Mouse (Mus musculus) liver, adult 2 months (tissue): ENCODE results near the gene Clec10a. TPM values are rescaled to one million over a fixed set of nuclear protein-coding genes. Genes with fewer than 3 reads are reported as not detected.

Source experiments
- DNase-seq: peaks from one replicate; pipeline ENCODE4 v3.0.0-alpha.2; 2011; ENCODE audit warnings: low read depth, low spot score; ENCODE audit errors: extremely low read depth
- H3K27ac ChIP-seq: fragments of 200-500 bp; replicated peaks from 2 replicates; pipeline ENCODE4 v1.5.1; 2012; ENCODE audit warnings: low read depth, mild to moderate bottlenecking, control low read depth, inconsistent platforms, low read length; ENCODE audit not compliant: insufficient read depth
- H3K27me3 ChIP-seq: fragments of 200-500 bp; 2 replicates; pipeline ENCODE4 v1.6.1; 2012; ENCODE audit warnings: mild to moderate bottlenecking, moderate library complexity, low read length, inconsistent platforms; ENCODE audit not compliant: control insufficient read depth, insufficient read depth
- H3K36me3 ChIP-seq: fragments of 200-500 bp; 2 replicates; pipeline ENCODE4 v1.6.1; 2012; ENCODE audit warnings: low read length, inconsistent platforms; ENCODE audit not compliant: control insufficient read depth, insufficient read depth
- H3K4me1 ChIP-seq: fragments of 200-500 bp; 2 replicates; pipeline ENCODE4 v1.6.1; 2011; ENCODE audit warnings: low read length; ENCODE audit not compliant: control insufficient read depth, insufficient read depth
- H3K4me3 ChIP-seq: fragments of 200-500 bp; 2 replicates; pipeline ENCODE4 v1.5.1; 2011; ENCODE audit warnings: low read depth, mild to moderate bottlenecking, control low read depth, low read length, moderate library complexity; ENCODE audit not compliant: insufficient read depth
- H3K79me2 ChIP-seq: fragments of 200-500 bp; 2 replicates; pipeline ENCODE4 v1.6.1; 2012; ENCODE audit warnings: inconsistent platforms, mild to moderate bottlenecking, low read length, moderate library complexity; ENCODE audit not compliant: control insufficient read depth, insufficient read depth
- H3K9ac ChIP-seq: fragments of 200-500 bp; 2 replicates; pipeline ENCODE4 v1.6.1; 2012; ENCODE audit warnings: low read depth, mild to moderate bottlenecking, control low read depth, inconsistent platforms, low read length
- CTCF ChIP-seq: fragments of 200-500 bp; IDR thresholded peaks from 2 replicates; pipeline ENCODE4 v1.5.1; 2011; ENCODE audit warnings: low read depth, low read length, control low read depth
- POLR2A ChIP-seq: fragments of 200-500 bp; IDR thresholded peaks from 2 replicates; pipeline ENCODE4 v1.6.1; 2011; ENCODE audit warnings: low read length, control low read depth; ENCODE audit not compliant: insufficient read depth; ENCODE audit errors: extremely low read depth
- WGBS: fragments of 180-500 bp; shearing (Covaris S2); methylation state at CpG from one replicate; pipeline ENCODE4 v1.1.7; 2018; 5-methylcytosine and 5-hydroxymethylcytosine counted together
- polyA plus RNA-seq: library from polyadenylated mRNA; depleted of rRNA; stranded (reverse); fragments of >200 nt; gene quantifications from 2 replicates; pipeline ENCODE4 v1.2.3, GENCODE M21; 2012
- total RNA-seq: library from RNA; depleted of rRNA; stranded (reverse); fragments of >200 nt; gene quantifications from 2 replicates; pipeline ENCODE4 v1.2.3, GENCODE M21; 2014

The Clec10a gene
- total and polyA plus RNA-seq, 2 experiments: 0.27 to 0.55 TPM

- TF ChIP-seq CTCF (no peak), POLR2A (no peak)
- Histone ChIP-seq H3K4me3 (no peak overlapping the region), H3K36me3 (no peaks in the 10 kb centered on the region), H3K27ac (no peak overlapping the region), H3K27me3 (no peaks in the 10 kb centered on the region), H3K9ac (no peak overlapping the region), H3K4me1 (peaks cover 15% of the 10 kb centered on the region), H3K79me2 (no peaks in the 10 kb centered on the region)
- DNase-seq: no peak
- WGBS: 89% methylated on average over 6 of the region's 6 CpGs
Observed at GRCm38 (mm10) chr11:70211972-70212371, 56.0 kb downstream of the Clec10a start.

GRCm38 (mm10) chr11:70212423-70212822, 56.4 kb downstream of the Clec10a start, which contains the start of gene Slc16a11:
Gene Slc16a11 (plus strand): TSS chr11:70212752.
- Histone ChIP-seq H3K9ac (peak within 1 kb of the TSS; percentile 58), H3K4me1 (peaks cover 15% of the 10 kb centered on the region), H3K27me3 (no peaks in the 10 kb centered on the region), H3K27ac (peak within 1 kb of the TSS; percentile 53), H3K79me2 (no peaks in the 10 kb centered on the region), H3K36me3 (no peaks in the 10 kb centered on the region), H3K4me3 (no peak within 1 kb of the TSS; the same call in 1 of the 2 replicates)
- 39% methylated on average over 6 of the region's 6 CpGs for WGBS
- TF ChIP-seq POLR2A (no peak), CTCF (no peak)
- DNase-seq: peak; percentile 72

GRCm38 (mm10) chr11:70212896-70213295, 56.9 kb downstream of the Clec10a start:
- TF ChIP-seq POLR2A (no peak), CTCF (peak; percentile 64)
- Histone ChIP-seq H3K27ac (peak overlapping the region; percentile 53; the same call in 1 of the 2 replicates), H3K36me3 (no peaks in the 10 kb centered on the region), H3K4me1 (peaks cover 15% of the 10 kb centered on the region), H3K9ac (peak overlapping the region; percentile 49; the same call in 1 of the 2 replicates), H3K79me2 (no peaks in the 10 kb centered on the region), H3K4me3 (no peak overlapping the region), H3K27me3 (no peaks in the 10 kb centered on the region)
- 7% methylated on average over 9 of the region's 9 CpGs for WGBS
- DNase-seq: peak; percentile 88

- Histone ChIP-seq H3K79me2 (no peaks in the 10 kb centered on the region), H3K4me3 (peak overlapping the region; percentile 55; the same call in 1 of the 2 replicates), H3K4me1 (peaks cover 15% of the 10 kb centered on the region), H3K9ac (peak overlapping the region; percentile 65), H3K36me3 (no peaks in the 10 kb centered on the region), H3K27me3 (no peaks in the 10 kb centered on the region), H3K27ac (peak overlapping the region; percentile 42)
- WGBS: 7% methylated on average over 26 of the region's 26 CpGs
- no peak for TF ChIP-seq CTCF
- no peak for TF ChIP-seq POLR2A
- peak; percentile 37 for DNase-seq
Observed at GRCm38 (mm10) chr11:70213736-70214135, 57.7 kb downstream of the Clec10a start.

GRCm38 (mm10) chr11:70214191-70214855, 58.3 kb downstream of the Clec10a start:
- H3K9ac ChIP-seq: peak overlapping the region; percentile 65
- 2% methylated on average over 46 of the region's 46 CpGs for WGBS
- no peaks in the 10 kb centered on the region for H3K36me3 ChIP-seq
- H3K4me1 ChIP-seq: peaks cover 15% of the 10 kb centered on the region
- DNase-seq: peak; percentile 50
- no peak for TF ChIP-seq POLR2A
- no peak for TF ChIP-seq CTCF
- H3K4me3 ChIP-seq: peak overlapping the region; percentile 55
- H3K27me3 ChIP-seq: no peaks in the 10 kb centered on the region
- no peaks in the 10 kb centered on the region for H3K79me2 ChIP-seq
- H3K27ac ChIP-seq: peak overlapping the region; percentile 17; the same call in 1 of the 2 replicates

GRCm38 (mm10) chr11:70214856-70215209, 58.8 kb downstream of the Clec10a start:
- DNase-seq: no peak
- no peaks in the 10 kb centered on the region for H3K36me3 ChIP-seq
- no peaks in the 10 kb centered on the region for H3K27me3 ChIP-seq
- H3K27ac ChIP-seq: no peak overlapping the region
- no peak for TF ChIP-seq POLR2A
- TF ChIP-seq CTCF: no peak
- 46% methylated on average over 18 of the region's 18 CpGs for WGBS
- H3K9ac ChIP-seq: no peak overlapping the region
- H3K79me2 ChIP-seq: no peaks in the 10 kb centered on the region
- no peak overlapping the region for H3K4me3 ChIP-seq
- H3K4me1 ChIP-seq: peaks cover 15% of the 10 kb centered on the region
